Mouse (Mus musculus) thymus, postnatal 14 days (tissue): ENCODE results near the gene Rnf216.

ENCODE experiments used
- DNase-seq: peaks from one replicate; pipeline ENCODE4 v3.0.0; 2021

Gene Rnf216

DNA sequence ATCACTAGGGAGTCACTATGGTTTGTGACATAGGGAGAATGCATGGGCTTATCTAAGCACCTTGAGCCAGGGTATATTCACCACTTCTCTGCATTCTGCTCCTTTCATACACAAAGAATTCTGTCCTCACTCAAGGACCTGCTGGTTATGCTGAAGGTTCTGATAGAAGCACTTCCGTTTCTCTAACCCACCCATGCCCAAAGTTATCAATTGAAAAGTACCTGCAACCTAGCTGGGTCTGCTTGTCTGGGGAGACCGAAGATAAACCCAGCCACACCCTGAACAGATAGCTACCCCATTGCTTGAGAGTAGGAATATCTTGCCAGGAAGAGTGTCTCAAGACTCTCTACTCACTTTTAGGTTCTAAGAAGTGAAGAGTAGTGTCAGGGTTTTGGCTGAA lies 60.1 kb downstream of the Rnf216 start:
- no peak for DNase-seq

DNA sequence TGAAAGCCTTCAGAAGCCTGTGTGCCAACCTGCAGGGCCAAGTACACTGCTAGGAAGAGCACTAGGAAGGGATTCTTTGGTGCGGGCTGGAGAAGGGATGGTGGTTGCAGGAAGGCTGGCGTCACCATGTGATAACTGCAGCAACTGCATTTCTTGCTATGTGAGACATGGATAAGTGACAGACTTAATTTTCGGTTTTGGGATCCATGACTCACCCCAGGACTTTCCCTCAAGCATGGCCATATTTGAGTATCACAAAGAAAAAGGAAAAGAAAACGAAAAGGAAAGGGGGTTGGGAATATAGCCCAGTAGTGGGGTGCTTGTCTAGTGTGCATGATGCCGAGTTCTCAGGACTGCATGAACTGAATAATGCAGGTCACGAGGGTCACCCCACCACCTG lies 60.9 kb downstream of the Rnf216 start:
- DNase-seq: no peak

DNA sequence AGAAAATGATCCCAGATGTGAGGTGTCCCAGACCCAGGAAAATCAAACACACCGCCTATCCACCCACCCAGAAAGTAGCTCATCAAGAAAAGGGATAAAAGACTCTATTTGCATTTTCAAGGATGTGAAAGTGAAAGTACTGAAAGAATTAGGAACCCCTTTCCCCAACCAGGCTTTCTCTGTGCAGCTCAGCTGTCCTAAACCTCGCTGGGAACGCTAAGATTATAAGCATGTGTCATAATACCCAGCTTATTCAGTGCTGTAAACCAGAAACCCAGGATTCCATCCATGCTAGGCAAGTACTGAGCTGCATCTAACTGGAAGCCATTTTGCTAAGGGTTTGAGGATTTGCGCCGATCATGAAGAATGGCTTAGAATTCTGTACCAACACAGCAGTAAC lies 62.5 kb downstream of the Rnf216 start:
- DNase-seq: no peak

DNA sequence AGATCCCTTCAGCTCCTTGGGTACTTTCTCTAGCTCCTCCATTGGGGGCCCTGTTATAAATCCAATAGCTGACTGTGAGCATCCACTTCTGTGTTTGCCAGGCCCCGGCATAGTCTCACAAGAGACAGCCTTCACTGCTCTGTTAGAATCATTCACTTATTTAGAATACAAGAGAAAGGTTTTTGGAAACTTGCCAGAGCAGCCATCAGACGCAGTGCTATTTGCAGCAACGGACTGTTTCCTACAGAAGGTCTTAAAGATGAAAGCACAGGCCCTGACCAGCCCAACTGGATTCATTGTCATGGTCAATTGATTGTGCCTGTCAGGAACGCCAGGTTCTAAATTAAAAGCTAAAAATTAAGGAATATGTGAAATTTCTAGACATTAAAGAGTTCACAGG lies 63.0 kb downstream of the Rnf216 start:
- no peak for DNase-seq

DNA sequence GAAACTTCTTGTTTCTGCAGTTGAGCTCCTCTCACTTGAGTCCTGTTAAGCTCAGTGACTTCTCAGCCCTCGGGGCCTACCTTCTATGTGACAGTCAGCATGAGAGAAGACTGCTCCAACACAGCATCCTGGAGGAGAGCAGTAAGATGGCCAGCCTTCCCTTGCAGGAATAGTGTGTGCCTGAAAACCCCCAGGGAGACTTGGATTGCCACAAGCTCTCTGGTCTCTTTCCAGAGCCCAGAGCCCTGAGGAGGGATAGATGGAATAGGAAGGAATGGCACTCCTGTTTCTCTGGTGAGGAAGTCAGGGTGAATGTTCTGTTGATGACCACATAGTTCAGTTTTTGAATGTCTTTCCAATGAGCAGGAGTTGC lies 63.8 kb downstream of the Rnf216 start:
- no peak for DNase-seq

DNA sequence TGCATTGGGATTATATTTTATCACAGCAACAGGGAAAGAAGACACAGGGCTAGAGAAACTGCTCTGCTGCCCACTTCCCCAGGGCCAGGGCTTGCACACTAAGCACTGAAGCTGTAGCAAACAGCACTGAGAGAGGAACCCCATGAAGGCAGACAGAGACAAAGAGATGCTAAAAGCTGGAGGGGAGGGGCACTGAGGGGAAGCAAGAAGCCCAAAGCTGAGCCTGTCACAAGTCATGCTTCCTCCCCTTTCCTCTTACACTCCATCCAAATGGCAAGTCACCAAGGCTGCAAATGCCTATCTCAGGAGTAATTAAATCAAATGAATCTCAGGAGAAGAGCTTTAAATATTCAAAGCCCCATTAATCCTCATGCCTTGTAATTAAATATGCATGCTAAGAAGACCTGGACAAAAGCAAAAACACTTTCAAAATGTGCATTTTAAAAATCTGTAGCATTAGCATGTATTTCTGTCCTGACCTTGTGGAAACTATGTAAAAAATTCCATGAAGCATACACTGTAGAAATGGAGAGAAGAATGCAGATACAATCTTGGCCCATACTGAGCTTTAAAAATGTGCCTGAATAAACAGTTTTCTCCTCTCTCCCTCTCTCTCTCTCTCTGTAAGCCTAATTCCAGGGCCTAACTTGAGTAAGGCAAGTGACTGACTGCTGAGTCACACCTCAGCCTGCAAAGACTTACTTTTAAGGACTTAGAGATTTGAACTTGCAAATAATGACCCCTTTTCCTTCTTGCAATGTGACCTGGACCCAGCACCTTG lies 64.4 kb downstream of the Rnf216 start:
- DNase-seq: no peak

DNA sequence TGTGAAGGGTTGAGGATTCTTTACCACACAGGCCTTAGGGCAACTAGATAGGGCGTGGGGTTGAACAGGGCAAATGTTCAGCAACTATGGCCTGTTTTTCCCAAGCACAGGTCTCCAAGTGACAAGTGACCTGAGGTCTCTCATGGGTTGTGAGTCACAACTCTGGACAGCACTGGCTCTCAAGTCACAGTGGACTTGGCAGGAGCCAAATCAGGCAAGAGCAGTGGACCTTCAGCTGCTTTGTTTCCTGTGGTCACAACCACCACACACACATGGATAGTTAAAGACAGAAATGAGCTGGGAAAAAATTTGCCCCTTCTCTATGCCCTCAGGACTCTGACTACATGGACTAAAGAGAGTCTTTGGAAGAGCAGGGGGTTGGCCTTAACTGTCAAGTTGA lies 65.2 kb downstream of the Rnf216 start:
- DNase-seq: no peak

DNA sequence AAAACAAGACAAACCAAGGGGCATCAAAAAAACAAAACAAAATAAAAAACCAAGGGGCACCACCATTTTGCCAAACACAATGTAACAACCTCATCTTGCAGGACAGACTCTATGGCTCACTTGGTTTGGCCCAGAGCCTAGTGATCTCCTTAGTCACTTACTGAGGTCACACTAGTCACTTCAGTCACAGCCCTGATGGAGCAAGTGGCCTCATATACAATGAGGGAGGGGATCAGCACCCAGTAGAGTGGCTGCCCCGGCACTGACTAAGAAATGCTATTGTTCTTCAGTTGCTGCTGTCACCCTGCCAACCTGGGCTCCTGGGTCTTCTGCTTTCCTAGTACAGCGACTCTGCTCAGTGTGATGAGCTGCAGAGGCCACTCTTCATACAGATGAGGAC lies 68.9 kb downstream of the Rnf216 start:
- no peak for DNase-seq

DNA sequence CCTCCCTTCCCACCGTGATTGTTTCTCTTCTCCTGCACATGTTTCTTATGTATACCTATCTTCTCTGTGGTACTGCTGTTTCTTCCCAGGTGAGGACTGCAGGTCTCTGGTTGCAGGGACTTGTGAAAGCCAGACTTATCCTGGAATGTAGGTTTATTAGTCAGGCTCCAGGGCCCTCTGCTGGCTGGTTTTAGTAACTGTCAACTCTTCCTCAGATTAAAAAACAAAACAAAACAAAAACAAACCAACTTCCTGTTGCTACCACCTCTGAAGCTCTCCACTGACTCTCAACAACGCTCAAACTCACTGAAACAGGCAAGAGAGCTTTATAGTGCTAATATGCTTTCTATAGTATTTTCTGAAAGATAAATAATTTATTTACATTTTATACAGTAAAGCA lies 69.5 kb downstream of the Rnf216 start:
- peak; percentile 16 for DNase-seq

DNA sequence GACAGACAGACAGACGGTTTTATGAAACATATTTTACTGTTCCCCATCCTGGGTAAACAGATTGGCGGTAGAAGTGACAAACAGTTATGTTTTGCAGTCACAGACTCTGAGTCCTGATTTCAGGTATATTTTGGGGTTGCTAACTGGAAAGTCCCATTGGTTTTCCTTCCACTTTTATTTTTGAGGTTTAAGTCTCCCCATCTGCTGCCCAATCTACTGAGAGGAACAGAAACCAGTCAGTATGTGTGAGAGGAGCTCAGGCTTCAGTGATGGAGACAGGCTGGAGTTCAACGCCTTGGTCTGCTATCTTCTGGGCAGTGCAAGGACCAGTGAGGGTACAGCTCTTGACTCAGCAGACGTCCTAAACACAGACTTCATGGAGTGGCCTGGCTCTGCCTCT lies 74.0 kb downstream of the Rnf216 start:
- DNase-seq: no peak

DNA sequence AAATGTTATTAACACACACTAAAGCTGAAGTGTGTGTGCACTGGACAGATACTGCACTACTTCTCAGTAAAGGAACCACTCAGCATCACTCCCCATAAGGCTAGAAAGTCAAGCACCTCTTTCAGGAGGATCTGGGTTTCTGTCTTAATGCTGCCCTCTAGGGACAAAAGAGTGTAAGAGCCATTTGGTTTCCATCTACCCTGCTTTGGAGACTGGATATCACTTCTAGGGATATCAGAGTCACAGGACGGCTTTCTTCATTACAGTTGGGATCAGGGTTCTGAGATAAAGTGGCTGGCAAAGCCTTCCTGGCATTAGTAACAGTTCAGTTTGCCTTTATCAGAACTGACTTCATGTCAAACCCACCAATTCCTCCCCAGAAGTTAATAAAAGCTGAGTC lies 75.6 kb downstream of the Rnf216 start:
- peak; percentile 37 for DNase-seq

DNA sequence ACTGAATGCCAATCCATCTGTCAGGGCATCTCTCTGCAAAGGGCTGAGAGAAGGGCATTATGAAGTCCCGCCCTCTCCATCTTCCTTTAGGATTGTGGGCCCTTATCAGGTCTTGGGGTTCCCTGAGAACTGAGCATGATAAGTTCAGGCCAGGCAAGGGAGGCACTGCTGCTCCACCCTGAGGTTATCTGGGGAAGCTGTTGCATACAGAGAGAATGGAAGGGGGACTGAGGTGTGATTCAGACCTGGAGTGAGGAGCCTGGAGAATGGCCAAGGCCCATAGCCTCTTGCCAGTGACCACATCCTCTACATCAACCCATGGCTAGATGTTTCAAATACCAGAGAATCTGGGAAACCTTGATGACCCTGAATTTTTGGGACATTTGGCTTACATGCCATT lies 76.7 kb downstream of the Rnf216 start:
- no peak for DNase-seq

DNA sequence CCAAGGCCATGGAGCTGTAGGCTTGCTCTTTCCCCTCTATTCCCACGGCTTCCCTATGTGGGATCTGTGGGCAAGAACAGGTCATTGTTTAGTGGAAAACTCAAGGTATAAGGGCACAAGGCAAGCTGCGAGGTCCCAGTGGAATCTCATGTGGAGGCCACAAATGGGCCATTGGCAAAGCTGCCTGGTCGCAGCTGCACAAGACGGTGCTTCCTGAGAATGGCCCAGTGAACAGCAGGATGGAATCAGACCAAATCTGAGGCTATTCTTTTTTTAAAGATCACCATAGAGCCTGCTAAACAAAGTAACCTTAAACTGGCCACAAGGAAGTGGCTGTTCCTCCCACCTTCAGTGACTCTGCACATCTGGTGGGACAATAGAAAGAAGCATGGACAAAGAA lies 77.5 kb downstream of the Rnf216 start:
- DNase-seq: no peak

DNA sequence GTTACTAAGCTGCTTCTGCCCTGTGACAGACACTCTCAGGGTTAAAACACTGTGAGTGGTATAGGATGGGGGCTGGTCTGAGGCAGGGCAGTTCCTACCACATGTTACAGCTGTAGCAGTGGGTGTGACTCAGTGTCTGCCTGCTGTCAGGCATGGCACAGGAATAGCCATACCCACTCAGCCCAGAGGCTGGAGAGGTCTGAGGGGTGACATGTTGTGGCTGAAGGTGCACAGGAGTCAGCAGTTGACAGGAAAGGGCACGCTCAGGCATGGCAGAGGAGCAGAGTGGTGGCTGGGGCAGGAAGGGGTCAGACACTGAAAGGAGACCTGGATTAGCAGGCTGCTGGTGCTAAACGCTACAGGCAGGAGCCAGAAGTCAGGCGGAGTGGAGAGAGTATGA lies 78.7 kb downstream of the Rnf216 start:
- DNase-seq: no peak

DNA sequence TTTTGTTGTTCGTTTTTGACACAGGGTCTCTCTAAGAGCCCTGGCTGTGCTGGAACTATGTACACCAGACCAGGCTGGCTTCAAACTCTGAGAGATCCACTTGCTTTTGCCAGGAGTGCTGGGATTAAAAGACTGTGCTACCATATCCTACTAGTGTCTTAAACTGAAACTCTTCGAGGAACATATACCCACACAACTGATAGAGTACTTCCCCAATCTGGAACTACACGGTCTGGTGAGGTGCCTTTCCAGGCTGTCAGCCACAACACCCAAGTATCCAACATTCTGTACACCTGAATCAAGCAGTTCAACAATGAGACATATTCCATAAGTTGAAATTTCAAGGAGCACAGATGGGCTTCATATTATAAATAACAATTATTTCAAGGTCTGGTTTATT lies 79.5 kb downstream of the Rnf216 start:
- DNase-seq: no peak

DNA sequence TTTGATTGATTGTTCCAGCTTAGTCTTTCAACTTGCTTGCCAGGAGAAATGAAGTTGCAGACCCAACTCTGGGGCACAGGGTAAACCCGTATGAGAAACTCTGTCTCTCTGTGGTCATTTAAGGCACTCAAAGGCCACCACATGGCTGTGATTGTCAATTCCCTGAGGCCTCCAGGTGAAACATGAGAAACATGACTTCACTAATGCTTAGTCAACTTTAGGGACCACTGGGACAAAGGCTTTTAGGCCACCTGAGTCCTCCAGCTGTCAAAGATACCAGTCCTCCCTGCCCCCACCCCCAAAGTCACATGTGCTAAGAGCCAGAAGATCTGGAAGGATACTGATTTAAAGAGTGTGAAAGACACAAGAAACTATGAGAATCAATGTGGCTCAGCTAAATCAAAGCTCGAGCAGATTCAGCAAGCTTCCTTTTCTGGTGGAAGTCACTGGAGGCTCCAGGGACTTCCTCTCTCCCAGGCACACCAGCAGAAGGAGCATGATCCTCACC lies 80.1 kb downstream of the Rnf216 start:
- DNase-seq: no peak

DNA sequence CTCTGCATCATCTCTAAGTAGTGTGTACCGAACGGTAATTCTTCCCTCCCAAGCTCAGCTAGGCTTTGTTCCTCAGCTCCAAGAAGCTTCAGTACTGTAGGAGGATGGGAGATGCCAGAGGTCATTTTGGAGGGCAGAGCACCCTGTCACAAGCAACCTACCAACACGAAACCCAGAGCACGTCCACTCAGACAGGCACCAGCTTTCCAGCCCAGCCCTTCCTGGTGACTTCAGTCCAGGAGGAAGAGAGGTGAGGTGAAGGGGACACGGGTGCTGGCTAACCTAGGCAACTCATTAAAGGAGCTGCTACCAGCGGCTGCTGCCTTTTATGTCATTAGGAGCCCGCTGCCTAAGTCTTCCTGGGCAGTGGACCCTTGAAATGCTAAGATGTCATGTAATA lies 81.1 kb downstream of the Rnf216 start:
- no peak for DNase-seq

DNA sequence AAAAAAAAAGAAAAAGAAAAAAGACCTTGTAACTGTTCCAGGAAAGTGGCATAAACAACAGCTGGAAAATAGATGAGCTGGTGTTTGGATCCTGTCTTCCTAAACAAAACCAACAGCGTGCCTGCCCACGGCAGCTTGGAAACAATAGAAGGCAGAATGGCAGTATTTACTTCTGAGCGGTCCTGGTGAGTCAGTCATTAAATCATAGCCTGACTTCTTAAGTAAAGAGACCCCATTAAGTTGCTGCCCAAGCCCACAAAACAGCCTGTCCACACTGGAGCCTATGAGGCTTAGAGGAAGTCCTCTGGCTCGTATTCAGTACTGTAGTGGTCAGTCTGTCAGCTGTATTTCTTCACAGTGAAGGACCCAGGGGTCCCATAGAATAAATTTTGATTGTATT lies 81.6 kb downstream of the Rnf216 start:
- no peak for DNase-seq

DNA sequence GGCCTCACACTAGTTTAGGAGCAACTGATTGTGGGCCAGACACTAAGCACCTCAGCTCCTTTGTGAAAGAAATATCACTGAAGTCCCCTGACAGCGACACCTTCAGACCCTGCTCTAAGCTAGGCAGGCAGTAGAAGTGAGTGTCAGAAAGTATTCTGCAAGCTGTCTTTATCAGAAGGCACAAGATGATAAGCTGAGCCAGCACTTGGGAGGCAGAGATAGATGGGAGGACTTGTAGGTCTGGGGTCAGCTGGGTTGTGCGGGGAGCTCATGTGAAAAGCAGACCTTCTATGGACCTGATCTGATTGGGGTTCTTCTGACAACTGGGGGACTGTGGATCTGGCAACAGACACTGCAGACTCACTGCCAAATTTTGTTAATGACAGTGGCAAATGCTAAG lies 88.9 kb downstream of the Rnf216 start:
- DNase-seq: no peak

DNA sequence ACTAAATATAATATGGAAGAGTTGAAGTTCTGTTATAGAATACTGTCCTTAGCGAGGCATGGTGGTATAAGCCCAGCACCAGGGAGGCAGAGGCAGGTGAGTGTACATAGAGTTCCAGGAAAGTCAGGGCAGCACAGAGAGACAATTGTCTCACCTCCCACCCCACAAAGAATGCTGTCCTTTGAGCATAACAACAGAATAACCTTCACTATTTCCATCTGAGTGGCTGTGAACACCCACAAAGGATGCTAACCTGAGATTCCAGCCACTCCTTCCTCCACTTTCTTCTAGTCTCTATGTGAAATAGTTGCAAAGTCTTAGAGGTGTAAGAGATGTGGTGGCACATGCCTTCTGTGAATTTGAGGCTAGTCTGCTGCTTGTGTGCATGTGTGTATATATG lies 89.8 kb downstream of the Rnf216 start:
- DNase-seq: no peak

DNA sequence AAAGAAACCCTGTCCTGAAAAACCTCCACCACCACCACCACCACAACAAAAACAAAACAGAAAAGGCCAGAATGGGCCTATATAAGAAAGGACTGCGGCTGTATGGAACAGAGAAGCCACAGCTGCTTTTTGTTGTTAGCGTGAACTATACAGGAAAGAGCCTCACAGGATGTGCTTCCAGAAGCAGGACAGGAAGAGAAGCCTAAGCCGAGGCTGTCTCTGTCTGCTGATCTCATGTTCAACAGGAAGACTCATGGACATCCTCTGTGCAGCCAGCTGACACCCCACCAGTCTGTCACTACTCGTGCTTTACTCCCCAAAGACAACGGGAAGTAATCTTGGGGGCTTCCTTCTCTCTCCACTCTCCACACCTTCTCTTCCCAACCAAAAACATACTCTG lies 95.4 kb downstream of the Rnf216 start:
- DNase-seq: peak; percentile 22

DNA sequence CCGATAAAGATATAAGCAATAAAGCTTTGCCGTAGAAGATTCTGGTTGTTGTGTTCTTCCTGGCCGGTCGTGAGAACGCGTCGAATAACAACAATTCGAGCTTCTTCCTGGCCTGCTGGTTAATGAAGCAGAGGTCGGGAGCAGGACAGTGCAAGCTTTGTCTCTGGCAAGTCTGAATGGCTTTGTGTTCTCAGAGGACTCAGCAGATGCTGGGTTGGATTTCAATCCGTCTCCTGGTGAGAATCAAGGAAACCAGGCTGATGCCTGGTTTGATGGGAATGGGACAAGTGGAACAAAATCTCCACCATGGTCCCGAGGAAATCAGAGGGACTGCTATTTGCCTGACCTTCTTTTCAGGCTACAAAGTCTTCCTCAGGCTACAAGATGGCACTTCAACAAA lies 103.4 kb downstream of the Rnf216 start:
- DNase-seq: no peak

DNA sequence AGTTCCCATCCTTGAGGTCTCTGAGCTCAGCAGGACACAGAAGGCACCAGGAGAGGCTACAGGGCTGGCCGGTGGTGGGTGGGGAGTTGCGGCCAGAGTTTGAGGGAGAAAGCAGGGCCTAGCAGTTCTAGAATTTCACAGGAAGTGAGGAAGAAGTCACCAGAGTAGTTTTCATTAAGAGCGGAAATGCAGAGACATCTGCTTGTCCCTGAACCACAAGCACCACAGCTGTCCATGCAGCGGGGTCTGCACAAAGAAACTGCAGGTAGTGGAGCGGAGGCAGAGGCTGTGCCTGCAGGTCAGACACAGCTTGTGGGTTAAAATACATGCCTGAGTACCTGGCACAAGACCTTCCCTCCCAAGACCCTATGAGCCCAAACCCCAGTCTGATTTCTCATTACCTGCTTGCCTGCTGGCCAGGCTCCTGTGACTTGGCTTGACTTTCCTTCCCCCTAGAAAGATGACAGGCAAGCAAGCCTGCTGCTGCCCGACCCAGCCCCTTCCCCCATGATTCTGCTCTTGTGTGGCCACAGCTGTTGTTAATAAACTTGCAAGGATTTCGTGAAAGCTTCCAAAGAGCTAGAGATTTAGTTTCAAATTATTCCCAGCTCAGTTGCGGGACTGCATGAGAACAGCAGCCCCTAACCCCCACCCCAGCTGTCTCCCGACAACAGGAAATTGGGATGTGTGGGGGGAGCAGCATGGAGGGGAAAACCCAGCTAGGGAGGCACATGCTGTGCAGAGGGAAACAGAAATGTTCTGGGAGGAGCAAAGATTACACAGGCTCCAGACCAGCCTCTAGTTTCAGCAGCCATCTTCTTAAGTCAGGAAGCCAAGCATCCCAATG lies 111.9 kb downstream of the Rnf216 start:
- DNase-seq: peak; percentile 31

DNA sequence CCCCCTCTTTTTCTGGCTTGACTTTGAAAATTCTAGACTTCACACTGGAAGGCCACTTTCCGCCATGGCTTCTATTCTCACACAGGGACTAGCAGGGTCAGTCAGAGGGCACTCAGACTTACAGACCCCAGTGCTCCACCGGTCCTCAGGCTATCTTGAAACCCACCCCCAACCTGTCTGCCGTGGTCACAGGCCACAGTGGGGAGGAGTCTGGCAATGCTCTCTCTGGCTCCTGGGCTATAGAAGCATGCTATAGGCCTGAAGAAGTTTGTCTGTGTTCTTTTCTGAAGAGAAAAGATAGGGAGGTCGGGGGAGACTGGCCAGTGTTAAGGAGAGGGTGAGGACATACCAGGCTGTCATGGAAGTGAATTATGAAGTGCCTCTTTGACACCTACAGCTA lies 112.7 kb downstream of the Rnf216 start:
- DNase-seq: no peak
